Mouse (Mus musculus): ENCODE data around the gene Plch1.

Gene Plch1

GRCm38 (mm10) chr3:63692727-63693126 lies 206.5 kb downstream of the Plch1 start:
- DNase-seq (ENCODE audit: low spot score), result no peak

- no peak for DNase-seq (ENCODE audit: low spot score)
These were observed 230.5 kb downstream of the Plch1 start for GRCm38 (mm10) chr3:63668779-63669178.

DNA sequence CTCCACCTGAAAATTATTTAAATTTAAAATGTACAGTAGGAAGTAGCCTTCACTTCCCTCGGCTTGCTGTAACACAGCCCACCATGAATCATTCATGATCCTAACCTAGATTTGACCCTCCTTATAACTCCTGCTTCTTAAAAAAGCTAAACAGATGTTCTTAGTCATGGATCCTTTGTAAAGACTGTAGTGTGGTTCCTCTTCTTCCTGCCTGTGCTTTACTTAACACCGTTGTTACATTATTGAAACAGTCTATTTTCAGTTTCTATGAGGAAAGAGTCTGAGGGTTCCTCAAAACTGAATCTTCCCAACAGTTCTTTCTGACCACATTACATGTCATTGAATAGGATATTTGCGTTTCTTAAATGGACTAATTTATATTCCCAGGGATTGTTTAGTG lies 234.0 kb downstream of the Plch1 start:
- no peak for DNase-seq (ENCODE audit: low spot score)

GRCm38 (mm10) chr3:63664575-63665243 lies 234.6 kb downstream of the Plch1 start:
- DNase-seq (ENCODE audit: low spot score), result no peak

All from yolk sac, embryonic 10.5 days (tissue).